Mouse (Mus musculus): ENCODE results near the gene Gmppa.

Gene Gmppa

DNA sequence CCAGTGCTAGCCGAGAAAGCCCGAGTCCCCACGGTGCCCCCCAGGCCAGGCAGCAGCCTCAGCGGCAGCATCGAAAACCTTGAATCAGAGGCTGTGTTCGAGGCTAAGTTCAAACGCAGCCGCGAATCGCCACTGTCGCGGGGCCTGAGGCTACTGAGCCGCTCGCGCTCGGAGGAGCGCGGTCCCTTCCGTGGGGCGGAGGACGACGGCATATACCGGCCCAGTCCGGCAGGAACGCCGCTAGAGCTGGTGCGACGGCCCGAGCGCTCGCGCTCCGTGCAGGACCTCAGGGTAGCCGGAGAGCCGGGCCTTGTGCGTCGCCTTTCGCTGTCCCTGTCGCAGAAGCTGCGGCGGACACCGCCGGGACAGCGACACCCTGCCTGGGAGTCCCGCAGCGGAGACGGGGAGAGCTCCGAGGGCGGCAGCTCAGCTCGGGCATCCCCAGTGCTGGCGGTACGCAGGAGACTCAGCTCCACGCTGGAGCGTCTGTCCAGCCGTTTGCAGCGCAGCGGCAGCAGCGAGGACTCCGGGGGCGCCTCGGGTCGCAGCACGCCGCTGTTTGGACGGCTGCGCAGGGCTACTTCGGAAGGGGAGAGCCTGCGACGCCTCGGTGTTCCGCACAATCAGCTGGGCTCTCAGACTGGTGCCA lies 12.8 kb upstream of the Gmppa start:
- DNase-seq (ENCODE audit: low read depth, low spot score), result peak; percentile 36

DNA sequence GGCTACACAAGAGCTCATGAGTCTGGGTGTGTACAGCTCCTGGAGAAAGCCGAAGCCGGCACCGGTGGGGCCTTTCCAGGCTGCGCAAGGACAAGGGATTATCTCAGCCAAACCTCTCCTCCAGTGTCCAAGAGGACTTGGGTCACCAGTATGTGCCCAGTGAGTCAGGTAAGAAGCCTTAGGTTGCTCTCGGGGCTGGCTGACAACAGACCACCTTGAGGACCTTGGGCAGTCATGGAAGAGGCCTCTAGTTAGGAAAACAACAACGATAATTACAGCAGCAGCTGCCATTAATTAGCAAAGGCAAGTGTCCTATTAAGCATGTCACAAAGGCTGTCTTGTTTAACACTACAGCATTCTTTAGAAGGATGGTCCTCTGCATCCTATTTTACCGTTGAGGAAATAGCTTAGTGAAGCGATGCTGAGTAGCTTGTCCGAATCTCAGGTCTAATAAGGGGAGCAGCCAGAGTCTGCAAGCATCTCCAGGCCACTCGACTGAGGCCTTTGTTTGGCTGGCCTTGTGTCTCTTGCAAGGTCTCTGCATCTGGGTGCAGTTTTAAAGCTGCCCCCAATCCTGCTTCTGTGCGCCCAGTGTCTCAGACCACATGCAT lies 11.8 kb upstream of the Gmppa start:
- DNase-seq (ENCODE audit: low read depth, low spot score), result no peak

DNA sequence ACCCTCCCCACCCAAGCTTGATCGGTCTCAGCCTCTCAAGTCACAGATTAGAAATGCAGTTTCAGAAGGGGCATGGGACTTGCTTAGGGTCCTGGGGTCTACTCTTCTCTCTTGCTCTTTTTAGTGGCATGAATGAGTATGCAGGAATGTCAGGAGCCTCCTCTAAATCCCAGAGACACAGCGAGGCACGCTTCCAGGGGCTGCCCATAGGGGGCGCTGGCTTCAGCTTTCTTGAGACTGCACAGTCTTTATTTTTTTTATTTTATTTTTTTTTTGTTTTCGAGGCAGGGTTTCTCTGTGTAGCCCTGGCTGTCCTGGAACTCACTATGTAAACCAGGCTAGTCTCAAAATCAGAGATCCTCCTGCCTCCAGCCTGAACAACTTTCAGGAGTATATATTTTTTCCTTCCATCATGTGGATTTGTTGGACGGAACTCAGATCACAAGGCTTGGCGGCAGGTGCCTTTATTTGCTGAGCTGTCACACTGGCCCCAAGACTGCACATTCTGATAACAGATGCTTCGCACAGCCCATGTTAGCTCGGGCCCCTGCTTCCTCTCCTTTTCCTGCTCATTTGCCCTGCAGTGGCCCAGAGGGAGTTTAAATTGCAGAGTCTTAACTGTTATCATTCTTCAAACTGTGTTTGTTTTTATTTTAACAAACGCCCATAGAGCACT lies 9.8 kb upstream of the Gmppa start:
- DNase-seq (ENCODE audit: low read depth, low spot score), result peak; percentile 79

DNA sequence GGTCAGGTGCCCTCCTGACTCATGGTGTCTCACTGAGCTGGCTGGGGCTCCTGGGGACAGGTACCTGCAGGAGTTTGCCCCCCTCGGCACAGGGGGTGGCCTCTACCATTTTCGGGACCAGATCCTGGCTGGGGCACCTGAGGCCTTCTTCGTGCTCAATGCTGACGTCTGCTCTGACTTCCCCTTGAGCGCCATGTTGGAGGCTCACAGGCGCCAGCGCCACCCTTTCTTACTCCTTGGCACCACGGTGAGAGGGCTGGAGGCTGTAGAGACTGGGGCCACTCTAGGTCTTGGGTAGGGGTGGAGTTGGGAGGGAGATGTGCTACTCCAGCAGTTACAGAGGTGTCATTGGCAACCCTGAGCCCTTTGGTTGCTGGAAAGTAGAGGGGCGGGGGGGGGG lies 3.1 kb downstream of the Gmppa start:
- DNase-seq (ENCODE audit: low read depth, low spot score), result no peak

DNA sequence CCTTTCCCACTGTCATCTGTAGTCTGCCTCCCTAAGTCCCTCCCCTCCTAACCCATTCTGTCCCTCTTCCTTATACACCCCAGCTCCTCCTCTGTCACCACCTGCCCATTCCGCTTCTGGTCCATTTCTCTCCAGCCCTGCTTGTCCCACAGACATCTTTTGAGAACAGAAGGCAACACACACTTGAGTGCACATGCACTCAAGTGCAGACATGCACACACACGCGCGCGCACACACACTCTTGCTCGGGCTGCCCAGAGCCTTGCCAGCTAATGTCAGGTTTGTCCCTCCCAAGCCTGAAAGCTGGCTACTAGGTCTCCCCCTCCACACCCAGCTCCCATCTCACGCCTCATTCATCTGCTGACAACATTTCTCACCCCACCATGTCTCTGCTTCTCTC lies 4.9 kb downstream of the Gmppa start:
- no peak for DNase-seq (ENCODE audit: low read depth, low spot score)

DNA sequence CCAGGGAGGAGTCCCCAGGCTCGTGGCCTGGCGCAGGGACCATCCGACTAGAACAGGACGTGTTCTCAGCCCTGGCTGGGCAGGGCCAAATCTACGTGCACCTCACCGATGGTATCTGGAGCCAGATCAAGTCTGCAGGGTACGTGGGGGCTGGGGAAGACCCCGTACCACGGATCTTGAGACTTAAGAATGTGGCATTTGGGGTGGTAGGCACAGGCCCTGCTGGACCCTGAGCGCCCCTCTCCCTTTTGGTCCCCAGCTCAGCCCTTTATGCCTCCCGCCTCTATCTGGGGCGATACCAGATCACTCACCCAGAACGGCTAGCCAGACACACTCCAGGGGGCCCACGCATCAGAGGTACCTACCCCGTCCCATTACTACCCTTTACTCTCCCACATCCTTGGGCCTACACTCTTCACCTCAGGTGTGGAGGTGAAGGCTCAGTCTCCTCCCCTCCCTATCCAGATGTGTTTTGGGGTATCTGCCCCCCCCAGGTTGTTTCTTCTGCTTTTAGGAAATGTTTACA lies 5.8 kb downstream of the Gmppa start:
- DNase-seq (ENCODE audit: low read depth, low spot score), result no peak

DNA sequence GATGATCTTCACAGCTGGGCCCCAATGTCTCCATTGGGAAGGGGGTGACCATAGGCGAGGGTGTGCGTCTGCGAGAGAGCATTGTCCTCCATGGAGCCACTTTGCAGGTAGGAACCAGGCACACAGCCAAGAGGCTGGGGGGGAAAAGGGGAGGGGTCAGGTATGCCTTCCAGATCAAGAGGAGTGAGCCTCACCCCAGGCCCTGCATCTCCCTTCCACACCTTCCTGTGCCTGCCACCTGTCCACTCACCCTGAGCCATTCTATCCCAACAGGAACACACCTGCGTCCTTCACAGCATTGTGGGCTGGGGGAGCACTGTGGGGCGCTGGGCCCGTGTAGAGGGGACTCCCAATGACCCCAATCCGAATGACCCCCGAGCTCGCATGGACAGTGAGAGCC lies 6.4 kb downstream of the Gmppa start:
- DNase-seq (ENCODE audit: low read depth, low spot score), result no peak

DNA sequence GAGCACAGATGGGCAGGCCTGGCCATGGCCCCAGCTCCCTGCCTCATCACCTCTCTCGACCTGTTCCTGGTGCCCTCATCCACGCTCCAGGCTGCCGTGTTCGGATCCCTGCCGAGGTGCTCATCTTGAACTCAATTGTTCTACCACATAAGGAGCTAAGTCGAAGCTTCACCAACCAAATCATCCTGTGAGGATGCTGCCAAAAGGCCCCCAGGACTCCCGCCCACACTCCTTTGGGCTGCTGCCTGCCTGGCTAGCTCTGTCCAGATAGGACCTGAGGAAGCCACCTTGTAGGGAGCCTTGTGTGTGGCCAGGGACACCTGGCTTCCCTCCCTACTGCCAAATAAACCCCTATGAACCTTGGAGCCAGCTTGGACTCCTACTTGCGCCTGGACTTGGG lies 7.1 kb downstream of the Gmppa start:
- no peak for DNase-seq (ENCODE audit: low read depth, low spot score)

DNA sequence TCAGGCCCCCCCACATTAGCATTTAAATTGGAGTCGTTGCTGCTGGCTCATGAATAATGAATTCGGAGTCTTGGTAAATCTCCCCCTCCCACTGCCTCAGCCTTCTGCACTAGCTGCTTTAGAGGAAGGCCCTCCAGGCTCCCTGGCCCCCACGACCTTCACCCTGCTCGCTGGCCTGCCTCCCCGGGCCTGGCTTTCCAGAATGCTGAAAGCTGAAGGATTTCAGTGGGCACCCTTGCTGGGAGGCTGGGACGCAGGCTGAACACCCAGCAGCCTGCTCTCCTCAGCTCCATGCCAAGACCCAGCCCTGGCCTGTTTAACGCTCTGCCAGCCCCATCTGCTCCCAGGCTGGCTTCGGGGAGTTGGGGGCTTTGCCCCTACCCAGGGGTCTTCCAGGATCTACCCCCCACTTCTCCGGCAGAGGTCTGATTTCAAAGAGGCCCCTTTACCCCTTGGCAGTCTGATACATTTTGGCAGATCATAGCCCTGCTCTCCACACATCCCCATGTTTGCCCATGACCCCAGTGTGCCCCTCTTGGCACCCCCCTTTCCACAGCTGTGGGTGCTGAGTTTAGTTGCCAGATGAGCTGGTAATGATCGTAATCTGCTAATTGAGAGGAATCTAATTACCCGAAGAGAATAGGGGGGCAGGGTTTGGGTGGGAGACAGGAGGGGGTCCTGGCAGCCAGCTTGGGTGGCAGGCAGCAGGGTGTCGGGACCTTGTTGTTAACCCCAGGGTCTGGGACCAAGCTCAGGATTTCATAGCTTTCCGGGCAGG lies 7.7 kb downstream of the Gmppa start:
- DNase-seq (ENCODE audit: low read depth, low spot score), result no peak

DNA sequence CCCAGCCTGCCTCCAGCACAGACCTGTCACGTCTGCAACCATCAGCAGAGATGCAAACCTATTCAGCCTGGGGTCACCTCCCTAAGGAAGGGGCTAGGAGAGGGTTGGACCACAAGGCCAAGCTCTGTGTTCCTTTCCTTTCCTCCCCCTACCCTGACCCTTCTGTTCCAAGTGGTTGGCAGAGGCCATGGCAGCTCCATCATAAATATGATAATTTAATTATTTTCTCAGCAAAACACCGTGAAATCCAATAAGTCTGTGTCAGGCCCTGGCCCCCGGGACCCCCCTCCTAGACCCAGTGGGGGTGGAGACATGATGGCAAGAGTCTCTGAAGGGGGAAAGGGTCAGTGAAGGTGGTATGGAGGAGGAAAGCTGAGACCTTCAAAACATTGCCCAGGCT lies 8.5 kb downstream of the Gmppa start:
- no peak for DNase-seq (ENCODE audit: low read depth, low spot score)

DNA sequence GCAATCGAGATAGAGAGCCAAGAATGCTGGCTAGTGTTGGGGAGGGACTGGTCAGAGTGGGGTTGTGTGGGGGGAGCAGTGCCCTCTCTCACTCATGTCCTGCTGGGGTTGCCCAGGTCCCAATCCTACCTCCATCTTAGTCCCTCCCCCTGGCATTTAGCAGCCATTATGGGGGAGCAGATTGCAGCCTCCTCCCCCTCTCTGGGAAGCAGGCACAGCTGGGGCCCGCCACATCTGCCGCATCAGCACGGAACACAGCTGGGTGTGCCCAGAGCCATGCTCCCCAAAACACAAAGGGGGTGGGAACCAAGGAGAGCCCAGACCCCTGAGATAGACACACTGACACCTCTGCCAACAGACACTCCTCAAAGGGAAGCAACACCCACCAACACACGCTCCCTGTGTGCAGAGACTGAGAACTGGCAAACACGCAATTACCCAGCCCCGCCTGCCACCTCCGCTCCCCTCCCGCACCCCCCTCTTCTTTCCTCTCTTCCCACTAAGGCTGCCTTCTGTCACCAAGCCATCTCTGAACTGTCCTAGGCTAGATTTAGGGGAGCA lies 9.5 kb downstream of the Gmppa start:
- DNase-seq (ENCODE audit: low read depth, low spot score), result no peak

DNA sequence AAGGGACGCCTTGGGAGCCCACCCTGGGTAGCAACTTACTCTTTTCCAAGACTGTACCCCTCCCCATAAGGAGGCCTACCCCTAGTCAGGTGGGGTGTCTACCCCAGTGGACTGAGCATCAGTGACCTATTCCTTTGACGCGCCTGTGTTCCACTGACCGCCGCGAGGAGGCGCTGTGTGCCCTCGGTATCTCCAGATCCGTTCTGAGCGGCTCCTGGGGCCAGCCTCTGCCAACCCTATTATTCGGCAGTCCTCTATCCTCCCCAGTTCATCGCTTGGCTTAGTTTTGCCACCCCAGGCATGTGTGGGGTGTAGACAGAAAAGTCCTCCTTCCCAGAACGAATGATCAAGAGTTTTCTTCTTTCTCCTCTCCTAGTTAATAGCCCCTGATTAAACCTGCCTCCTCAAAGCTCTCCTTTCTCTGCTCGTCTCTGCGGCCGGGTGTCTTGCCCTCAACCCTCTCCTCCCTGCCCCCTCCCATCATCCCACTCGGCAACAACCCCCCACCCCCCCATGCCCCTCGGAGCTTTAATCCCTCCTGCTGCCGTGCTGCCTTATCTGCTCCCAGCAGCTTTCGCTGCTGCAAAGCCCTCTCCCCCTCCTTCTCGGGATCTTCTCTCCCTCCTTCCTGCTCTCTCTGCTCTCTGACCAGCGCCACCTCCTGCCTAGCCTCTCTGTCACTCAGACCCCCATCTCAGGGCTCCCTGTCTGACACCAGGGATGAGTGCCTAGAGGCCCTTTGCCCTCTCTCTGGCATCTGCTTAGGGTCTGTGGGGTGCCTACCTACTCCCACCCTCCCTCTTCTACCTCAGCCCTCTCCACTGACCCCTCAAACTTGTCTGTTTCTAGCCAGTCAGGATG lies 10.3 kb downstream of the Gmppa start:
- DNase-seq (ENCODE audit: low read depth, low spot score), result peak; percentile 70

DNA sequence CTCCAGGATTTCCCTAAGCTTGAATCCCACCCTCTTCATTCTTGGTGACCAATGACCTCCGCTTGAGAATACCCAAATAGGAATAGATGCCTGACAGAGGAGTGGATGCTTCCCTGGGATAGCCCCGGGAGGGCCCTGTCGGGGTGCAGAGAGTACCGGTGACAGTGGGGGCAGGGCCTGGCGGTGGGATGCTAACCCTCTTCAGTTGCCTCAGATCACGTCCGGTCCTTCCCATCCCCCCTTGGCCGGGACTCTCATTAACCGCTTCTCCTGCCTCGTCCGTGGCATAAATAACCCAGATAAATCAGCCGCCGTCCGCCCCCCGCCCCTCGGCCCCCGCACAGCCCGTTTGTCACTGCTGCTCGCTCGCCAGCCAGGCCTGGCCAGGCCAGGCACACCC lies 10.9 kb downstream of the Gmppa start:
- DNase-seq (ENCODE audit: low read depth, low spot score), result no peak

DNA sequence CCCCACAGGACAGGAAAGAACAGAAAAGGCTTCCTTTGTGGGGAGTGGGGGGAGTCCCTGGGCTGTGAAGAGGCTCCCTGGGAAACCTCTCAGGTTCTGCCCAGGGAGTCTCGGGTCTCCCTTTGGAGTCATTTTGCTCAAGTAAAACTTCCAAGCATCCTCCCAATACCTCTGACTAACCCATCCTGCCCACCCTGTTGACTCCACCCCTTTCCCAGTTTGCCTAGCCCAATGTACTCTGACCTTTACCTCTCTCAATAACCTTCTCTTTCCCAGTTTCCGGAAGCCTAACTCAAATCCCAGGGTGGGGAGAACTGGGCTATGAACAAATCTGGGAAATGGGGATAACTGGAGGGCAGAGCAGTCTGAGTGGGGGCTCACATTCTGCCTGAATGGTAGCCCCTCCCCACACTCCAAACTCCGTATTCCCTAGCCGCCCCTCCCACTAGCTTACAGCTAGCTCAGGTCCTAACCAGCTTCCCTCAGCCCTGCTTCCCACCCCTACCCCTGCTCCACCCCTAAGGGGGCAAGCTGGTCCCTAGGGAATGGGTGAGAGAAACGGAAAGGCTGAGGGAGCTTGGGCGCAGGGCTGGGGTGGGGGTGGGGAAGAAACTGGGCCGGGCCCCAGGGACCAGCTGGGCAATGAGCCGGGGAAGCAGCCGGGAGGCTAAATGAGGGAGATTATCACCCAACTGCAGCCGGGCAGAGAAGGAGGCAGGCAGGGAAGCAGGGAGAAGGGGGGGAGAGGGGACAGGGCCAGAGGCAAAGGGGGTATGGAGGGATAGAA lies 11.7 kb downstream of the Gmppa start:
- no peak for DNase-seq (ENCODE audit: low read depth, low spot score)

DNA sequence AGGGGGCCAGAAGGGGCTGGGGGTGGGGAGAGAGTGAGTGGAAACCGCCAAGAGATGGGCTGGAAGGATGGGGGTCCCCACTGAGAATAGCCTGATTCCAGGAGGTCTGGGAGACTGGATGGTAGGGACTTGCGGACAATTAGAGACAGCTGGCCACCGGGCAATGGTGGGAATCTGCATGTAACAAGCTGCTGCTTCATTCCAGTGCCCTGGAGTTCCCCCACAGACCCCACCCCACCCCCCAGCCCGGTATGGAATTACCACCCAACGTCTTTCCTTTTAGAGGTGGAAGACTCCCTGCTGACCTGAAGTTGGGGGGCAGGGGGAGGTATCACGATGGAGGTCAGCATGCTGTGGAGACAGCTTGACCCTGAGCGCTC lies 12.3 kb downstream of the Gmppa start:
- no peak for DNase-seq (ENCODE audit: low read depth, low spot score)

DNA sequence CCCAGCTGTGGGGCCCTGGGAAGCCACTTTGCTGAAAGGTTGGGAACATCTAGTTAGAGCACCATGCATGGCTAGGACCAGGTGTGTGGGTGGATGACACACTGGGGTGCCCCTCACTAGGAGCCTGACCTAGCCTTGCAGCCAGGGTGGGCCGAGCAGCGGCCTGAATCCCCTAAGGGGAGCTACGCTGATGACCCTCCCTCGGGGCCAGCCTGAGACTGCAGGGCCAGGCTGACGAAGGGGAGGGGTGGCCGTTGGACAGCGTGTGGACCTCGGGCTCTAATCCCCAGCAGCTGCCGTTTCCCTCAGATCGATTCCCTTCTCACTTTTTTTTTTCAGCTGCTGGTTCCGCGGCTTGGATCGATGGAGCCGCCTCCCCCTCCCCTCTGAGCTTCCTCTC lies 13.2 kb downstream of the Gmppa start:
- DNase-seq (ENCODE audit: low read depth, low spot score), result no peak

DNA sequence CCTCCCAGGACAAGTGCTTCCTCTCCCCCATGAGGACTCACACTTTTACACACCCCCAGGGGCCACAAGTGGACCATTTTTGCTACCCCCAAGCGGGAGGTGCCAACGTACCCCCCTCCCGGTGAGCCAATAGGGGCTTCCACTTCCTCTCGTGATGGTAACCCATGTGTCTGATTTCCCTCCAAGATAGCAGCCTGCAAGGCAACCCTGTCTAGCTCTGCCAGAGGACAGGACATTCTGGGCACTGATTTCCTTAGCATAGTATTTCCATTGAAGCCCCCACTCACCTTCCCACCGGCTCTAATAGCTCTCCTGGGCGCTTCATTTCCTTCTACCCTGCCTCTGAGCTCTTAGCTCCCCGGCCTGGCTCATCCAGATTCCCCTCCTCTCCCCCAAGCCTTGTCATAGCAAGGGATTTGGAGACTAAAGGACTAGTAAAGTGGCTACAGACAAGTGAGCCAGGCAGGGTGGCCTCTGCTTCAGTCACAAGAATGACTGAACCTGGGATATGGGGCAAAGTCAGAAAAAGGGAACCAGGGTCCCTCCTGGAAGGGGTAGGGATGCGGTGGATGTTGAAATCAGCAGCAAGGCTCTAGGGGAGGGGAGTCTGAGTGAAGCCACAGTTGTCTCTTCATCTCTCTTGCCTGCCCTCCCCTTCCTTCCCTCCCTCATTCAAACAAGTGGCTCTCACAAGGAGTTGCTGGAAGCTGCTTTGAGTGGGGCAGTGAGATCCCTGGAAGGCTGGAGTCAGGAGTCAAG lies 13.8 kb downstream of the Gmppa start:
- DNase-seq (ENCODE audit: low read depth, low spot score), result no peak

DNA sequence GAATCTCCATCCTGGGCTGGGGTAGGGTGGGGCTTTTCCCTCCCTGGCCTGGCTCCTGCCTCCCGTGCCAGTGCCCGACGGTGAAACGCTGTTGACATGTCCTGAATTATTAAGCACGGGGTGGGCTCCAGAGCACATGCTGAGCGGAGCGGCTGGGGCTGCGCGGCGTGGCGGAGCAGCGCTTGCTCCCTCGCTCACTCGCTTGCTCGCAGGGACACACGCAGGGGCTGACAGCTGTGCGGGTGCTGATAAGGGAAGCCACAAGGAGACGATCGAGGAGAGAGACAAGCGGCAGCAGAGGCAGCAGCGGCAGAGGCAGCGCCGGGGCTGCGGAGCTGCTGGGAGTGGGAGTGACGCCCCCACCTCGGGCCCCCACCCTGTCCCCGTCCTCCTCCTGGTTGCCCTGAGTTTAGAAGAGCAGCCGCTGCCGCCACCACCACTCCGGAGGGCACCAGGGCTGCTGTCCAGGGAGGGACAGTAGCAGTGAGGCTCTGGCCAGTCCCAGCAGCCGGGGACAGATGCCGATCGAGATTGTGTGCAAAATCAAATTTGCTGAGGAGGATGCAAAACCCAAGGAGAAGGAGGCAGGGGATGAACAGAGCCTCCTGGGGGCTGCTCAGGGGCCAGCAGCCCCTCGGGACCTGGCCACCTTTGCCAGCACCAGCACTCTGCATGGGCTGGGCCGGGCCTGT lies 14.7 kb downstream of the Gmppa start, which contains the start of gene Asic4:
Gene Asic4, plus strand, starts transcription at position 123 of the 692 bp plus-strand sequence.
- DNase-seq (ENCODE audit: low read depth, low spot score), result no peak

DNA sequence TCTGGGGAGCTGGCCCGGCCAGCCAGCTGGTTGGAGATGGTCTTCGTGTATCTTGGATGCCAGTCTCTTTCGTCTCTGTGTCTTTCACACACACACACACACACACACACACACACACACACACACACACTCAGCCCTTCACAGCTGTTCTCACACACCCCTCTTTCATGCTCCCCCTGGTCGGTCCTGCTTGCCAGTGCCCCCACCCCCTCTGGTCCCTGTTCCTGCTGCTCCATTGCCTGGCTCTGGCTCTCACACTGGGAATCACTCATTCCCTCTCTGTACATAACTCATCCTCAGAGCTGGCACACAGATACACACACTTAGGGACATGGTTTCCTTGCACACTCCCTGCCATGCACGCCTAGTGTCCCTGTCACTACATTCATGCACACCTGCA lies 16.2 kb downstream of the Gmppa start:
- no peak for DNase-seq (ENCODE audit: low read depth, low spot score)
